Mouse (Mus musculus) left cerebral cortex, postnatal 10 days (tissue): ENCODE measurements around the gene Glis3. TPM values are rescaled to one million over a fixed set of nuclear protein-coding genes. Genes with fewer than 3 reads are reported as not detected.

ENCODE experiments used
- DNase-seq, 2 experiments: peaks; one replicate each; pipeline ENCODE4 v3.0.0; 2021 to 2022; ENCODE audit warnings: low spot score in 2 of 2, mixed read lengths in 1 of 2; ENCODE audit errors: extremely low spot score in 1 of 2
- intact Hi-C: fragments of 180-260 bp; cut with DNase I; formaldehyde crosslinking; loops from one replicate; pipeline ENCODE4 v1.15.1; 2025
- total RNA-seq, 2 experiments: library from RNA; stranded (reverse); gene quantifications; 2 replicates each; pipeline ENCODE4 v1.2.3; 2021

Glis3 gene
- total RNA-seq, 2 experiments from 2014 or later = 5.3 to 6.5 TPM

GRCm38 (mm10) chr19:28557559-28558328 is 122.1 kb downstream of the Glis3 start:
- DNase-seq = no peak
- intact Hi-C loops = no loop called here

GRCm38 (mm10) chr19:28555181-28555929 is 124.5 kb downstream of the Glis3 start:
- DNase-seq = no peak
- intact Hi-C loops = no loop called here

- no peak for DNase-seq
- intact Hi-C loops = no loop called here
Observed at GRCm38 (mm10) chr19:28550611-28551010, 129.3 kb downstream of the Glis3 start.

DNA sequence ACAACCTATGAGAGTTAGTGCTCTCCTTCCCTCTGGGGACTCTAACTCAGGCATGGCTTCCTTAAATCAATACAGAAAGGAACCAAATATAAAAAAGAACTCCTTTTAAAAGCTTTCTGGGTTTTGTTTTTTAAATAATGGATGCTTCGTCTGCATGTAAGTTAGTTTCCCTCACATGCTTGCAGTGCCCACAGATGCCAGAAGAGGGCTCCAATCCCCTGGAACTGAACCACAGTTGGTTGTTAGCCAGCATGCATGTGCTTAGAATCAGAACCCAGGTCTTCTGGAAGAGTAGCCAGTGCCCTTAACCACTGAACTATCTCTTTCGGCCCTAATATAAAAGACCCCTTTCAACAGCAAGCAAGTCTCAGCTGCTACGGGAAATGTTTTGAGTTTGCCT is 132.9 kb downstream of the Glis3 start:
- DNase-seq = no peak
- intact Hi-C loops = no loop called here

DNA sequence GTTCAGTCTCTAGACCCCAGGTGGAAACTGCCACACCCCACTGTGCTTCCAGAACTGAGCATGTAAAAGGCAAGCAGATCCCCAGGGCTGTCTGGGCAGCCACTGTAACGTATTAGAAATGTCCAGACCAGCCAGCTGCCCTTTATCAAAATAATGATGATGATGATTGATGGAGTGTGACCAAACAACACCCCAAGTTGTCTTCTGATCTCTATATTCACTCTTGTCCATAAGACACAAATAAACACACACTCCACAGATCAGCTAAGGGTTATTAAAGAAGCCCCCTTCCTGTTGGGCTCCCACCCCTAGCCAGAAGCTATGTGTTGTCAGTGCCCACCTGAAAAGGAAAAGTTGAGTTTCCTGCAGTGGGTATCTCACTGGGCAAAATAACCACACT is 134.4 kb downstream of the Glis3 start:
- no peak for DNase-seq
- intact Hi-C loops = no loop called here

DNA sequence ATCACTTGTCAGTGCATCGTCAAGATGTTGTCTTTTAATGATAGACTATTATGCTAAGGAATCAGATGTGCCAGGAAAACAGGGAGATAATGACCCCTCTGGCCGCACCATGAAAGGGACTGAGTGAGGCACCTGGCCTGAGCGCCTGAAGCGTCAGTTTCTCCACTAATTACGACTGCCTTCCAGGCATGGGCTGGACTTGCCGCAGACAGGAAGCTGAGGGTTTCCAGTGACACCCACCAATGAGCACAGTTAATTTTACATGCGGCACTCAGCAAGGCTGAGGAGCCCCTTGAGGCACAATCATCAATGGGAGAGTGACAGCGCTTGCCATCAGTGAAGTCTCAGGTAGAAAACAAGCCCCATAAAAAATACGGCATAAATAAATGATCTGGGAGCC is 141.1 kb downstream of the Glis3 start:
- intact Hi-C loops = no loop called here
- DNase-seq = no peak

DNA sequence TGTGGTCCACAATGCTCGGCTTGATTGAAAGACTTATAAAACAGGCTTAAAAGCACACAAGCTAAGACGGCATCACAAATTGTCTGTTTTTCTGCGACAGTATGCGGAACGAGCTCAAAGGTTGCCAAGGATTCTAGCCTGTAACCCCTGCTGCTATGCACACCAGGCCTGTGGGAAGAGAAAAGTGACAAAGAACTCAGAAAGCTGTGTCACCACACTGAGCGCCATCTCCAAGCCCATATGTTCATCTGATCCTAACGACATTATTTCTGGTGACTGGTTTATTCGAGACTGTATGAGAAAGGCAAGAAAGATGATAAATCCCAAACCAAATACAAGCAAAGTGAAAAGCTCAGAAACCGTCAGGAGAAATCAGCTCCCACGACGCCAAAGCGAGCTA is 144.9 kb downstream of the Glis3 start:
- no peak for DNase-seq
- intact Hi-C loops = no loop called here

DNA sequence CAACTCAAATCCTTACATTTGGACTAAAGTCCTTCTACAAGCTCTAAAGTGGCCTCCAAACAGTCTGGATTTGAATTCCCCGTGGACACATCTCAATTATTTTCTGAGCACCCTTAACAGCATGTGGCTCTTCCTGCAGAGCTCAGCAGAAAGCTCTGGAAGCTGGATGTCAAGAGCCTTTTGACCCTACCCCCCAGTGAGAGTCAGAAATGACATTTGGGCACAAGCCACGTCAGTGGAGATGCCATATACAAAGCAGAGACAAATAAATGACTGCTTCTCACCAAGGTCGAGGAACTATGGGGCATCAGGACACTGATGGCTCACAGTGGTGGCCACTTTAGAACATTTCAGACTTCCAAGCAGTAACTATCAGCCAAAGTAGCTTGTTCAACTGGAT is 146.3 kb downstream of the Glis3 start:
- intact Hi-C loops = no loop called here
- no peak for DNase-seq

- intact Hi-C loops = no loop called here
- no peak for DNase-seq
Observed at GRCm38 (mm10) chr19:28531750-28532149, 148.1 kb downstream of the Glis3 start.

DNA sequence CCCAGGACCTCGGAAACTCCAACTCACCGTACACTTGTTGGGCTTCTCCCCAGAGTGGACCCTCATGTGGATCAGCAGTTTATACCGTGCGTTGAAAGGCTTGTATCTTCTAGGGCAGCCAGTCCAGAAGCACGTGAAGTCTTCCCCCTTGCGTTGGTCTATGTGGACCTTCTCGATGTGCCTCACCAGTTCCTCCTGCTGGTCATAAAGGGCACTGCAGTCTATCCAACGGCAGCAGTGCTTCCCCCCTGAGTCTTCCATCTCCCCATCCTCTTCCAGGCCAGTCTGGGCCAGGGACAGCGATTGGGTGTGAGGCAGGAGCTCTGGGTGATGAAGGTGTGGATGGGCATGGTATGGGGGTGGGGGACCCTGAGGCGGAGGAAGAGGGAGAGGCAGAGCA is 149.0 kb downstream of the Glis3 start:
- intact Hi-C loops = no loop called here
- DNase-seq = peak in 1 of 2 experiments; percentile 32

GRCm38 (mm10) chr19:28529006-28529405 is 150.9 kb downstream of the Glis3 start:
- DNase-seq = no peak
- intact Hi-C loops = no loop called here

GRCm38 (mm10) chr19:28527446-28527845 is 152.4 kb downstream of the Glis3 start:
- no peak for DNase-seq
- intact Hi-C loops = no loop called here

DNA sequence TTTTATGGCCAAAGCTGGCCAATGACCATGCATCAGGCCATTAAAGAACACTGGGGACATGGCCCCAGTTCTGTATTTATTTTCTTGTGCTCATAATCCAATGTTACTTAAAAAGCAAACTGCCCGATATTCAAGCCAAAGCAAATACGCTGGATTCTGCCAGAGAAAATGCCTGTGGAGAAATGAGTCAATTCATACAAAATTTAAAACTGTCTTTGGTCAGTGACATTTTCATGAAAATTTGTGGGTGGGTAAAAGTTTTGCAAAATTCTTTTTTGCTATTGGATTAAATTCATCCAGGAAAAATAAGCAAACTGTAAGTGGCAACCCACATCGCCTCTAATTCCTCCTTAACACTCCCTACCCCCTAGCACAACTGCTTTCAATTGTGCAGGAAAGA is 154.5 kb downstream of the Glis3 start:
- no peak for DNase-seq
- intact Hi-C loops = no loop called here

DNA sequence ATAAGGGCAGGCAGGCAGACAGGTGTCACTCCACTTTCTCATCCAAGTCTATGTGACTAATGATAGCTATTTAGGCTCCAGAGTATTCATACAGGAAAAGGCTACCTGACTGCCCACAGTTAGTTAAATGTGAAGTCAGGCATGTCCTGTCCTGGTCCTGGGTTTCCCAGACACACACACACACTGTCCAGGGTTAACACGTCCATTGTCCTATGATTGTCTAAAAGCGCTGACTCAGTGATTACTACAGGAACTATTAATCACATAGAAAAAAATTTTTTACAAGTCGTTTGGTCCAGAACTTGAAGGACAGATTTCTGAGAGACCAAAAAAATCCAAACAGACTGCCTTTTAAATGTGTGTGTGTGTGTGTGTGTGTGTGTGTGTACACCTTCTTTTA is 157.6 kb downstream of the Glis3 start:
- intact Hi-C loops = no loop called here
- no peak for DNase-seq

DNA sequence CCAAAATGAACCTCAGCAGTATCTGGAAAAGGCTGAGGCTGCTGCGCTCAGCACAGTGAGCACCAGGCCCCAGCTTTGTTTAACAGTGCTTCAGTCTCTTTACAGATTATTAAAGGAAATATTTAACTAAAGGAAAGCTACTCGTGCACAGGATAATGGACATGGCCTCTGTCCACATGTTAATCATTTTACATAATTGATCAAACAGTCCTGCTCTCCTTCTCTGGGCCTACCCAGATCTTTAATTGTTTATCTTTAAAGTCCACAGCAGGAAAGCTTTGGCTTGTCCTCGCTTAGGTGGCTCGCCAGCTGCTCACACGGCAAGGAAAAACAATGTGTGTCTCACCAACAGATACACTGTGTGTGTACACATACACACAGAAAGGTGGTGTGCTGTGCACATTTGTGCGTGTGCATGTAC is 159.1 kb downstream of the Glis3 start:
- intact Hi-C loops = no loop called here
- no peak for DNase-seq

DNA sequence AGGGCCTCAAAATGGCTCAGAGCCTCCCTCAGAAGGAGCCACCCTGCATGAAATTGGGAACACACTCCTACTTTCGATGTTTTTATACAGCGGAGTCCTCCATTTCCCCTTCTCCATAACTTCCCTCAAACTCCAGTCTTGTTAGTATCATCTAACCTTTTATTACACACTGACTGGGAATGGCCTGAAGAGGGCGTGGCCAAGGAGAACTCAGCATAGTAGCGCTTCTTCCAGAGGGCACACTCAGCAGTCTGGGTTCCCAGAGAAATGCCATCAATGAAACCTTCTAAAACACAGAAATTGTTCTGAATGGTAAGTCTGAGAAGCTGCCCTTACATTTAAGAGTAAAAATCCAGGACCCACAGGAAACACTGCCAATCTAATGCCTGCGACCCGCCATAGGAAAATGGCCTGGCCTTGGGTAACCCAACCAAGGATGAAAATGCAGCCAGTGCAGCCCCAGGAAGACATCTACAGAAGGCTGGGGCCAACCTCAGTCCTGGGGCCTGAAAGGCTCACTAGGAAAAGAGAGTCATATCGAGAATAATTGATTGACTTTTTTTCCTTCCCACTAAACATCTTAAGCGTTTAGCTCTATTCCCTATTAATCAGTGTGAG is 159.6 kb downstream of the Glis3 start:
- intact Hi-C loops = no loop called here
- DNase-seq = no peak

GRCm38 (mm10) chr19:28519296-28519695 is 160.6 kb downstream of the Glis3 start:
- intact Hi-C loops = no loop called here

DNA sequence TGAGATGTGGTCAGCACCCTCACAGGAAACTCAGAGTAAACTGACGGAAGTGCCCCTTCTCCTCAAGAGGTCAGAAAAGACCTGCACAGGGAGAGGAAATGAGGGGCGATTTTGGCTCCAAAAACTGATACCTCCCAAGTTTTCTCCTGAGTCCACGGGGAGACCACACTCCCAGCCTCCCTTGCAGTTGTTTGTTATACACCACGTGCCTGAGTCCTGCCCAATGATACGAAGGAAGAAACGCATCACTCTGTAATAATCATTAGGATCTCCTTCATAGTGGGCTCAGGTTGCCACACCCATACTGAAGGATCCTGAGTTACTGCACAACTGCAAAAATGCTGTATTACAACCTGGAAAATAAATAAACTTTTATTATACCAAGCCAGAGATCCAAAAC is 161.0 kb downstream of the Glis3 start:
- intact Hi-C loops = no loop called here
- no peak for DNase-seq

More at GRCm38 (mm10) chr19:28519296-28519695, 160.6 kb downstream of the Glis3 start:
- DNase-seq = no peak

- DNase-seq = no peak
- intact Hi-C loops = no loop called here
Observed at GRCm38 (mm10) chr19:28518266-28518665, 161.6 kb downstream of the Glis3 start.
